Mouse (Mus musculus) ES-E14 (cell line): ENCODE data around the gene Atp6v1b1.

Source experiments
- CHD2 ChIP-seq: IDR thresholded peaks from 2 replicates; pipeline ENCODE4 v1.6.1; 2014; ENCODE audit warnings: mild to moderate bottlenecking, low read depth, low read length, inconsistent platforms
- HCFC1 ChIP-seq: IDR thresholded peaks from 2 replicates; pipeline ENCODE4 v1.6.1; 2012; ENCODE audit warnings: low read length, inconsistent platforms, borderline replicate concordance; ENCODE audit not compliant: insufficient read depth
- MAFK ChIP-seq: IDR thresholded peaks from 2 replicates; pipeline ENCODE4 v1.6.1; 2014; ENCODE audit warnings: mild to moderate bottlenecking, low read depth, low read length, inconsistent platforms; ENCODE audit not compliant: insufficient read depth
- ZC3H11A ChIP-seq: IDR thresholded peaks from 2 replicates; pipeline ENCODE4 v1.6.1; 2012; ENCODE audit warnings: low read depth, mild to moderate bottlenecking, inconsistent platforms, low read length, borderline replicate concordance
- ZNF384 ChIP-seq: IDR thresholded peaks from 2 replicates; pipeline ENCODE4 v1.6.1; 2012; ENCODE audit warnings: low read depth, low read length, inconsistent platforms

DNA sequence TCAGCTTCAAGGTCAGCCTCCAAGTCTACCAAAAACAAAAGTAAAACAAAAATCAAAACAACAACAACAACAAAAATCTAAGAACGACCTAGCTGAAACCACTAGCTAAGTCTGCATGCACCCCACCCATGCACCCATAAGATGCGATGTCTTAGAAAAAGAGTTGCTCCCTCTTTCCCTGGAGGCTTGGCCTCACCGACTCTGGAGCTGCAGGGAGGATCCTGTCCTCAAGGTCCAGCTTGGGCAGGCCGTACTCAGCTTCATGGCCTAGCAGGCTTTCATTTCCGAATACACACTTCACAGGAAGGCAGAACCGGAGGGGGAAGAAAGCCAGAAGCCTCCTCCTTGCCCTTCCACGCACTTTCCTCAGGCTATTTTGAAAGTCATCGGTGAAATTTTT is 25.8 kb upstream of the Atp6v1b1 start:
- TF ChIP-seq MAFK (no peak), ZNF384 (no peak), CHD2 (no peak), HCFC1 (no peak), ZC3H11A (no peak)
